Mouse (Mus musculus): ENCODE measurements at regions not wholly inside any gene's neighbourhood (a gene's known extent, or its start where the extent isn't known, plus 50 kb on each side); places are given as distances from the start of the nearest gene placed in this dataset.

DNA sequence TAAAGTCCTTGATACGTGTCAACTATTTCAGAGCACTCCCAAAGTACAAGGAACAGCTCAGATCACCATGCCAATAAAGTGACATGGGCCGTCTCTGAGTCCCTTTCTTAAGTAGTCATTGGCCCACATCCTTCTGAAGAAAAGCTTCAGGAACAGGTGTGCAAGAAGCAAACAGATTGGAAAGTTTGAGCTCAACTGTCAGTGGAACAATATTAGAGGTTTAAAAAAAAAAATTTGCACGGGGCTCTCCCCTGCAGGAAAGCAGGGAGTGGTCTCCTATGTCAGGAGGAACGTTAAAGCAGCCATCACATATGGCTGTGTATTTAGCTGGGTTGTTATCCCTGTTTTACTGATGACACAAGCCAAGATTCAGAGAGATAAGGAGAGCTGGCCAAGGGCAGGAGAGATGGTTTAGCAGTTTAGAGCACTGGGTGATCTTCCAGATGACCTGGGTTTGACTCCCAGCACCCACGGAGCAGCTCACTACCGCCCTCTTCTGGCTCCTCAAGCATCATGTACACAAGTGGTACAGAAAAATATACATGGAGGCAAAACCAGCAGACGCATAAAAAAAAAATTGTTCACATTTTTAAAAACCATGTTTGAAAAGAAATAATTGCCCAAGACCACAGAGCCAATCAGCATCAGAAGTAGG lies 318.3 kb upstream of the Clint1 start:
- peak; percentile 18 to 77 for DNase-seq (ENCODE audit: low spot score in 2 of 2)

DNA sequence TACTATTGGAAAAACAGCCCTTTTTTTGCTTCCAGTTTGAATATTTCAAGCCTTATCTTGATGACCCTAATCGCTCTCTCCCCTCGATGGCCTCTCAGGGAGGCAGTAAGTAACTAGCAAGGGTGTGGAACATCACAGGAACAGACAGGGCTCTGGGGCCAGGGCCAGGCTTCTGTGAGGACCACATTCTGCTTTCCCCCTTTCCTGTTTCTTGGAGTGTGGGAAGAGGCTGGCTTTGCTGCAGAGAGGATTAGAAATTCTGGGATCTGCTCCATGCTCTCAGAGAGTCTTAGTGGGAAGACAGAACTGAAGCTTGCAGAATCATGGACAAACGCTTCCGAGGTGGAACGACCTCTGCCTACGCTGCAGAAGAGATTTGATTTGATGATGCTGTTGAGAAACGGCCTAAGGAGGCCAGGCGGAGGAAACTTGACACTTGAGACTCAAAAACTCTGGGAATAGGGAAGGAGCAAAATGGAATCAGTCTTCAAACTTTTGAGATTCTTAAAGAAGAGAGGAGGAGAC lies 316.3 kb upstream of the Clint1 start:
- no peak for DNase-seq (ENCODE audit: low spot score in 2 of 2)

DNA sequence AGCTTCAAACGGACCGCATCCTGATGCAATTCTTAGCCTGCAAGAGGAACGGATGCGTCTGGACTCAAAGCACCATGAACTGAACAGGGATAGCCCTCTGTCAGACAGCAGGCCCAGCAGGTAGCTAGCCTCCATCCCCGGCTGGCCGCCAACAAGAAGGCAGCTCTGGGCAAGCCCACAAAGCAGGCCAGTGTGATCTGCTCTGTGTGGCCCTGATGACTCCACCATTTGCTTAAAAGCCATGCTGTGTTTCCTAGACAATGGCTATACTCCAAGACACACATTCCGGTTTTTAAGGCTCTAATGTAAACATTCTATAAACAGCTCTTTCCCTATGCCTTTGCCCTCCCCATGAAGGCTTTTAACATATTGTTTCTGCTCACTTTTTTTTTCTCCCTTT lies 313.8 kb upstream of the Clint1 start:
- no peak for DNase-seq (ENCODE audit: low spot score in 2 of 2)

DNA sequence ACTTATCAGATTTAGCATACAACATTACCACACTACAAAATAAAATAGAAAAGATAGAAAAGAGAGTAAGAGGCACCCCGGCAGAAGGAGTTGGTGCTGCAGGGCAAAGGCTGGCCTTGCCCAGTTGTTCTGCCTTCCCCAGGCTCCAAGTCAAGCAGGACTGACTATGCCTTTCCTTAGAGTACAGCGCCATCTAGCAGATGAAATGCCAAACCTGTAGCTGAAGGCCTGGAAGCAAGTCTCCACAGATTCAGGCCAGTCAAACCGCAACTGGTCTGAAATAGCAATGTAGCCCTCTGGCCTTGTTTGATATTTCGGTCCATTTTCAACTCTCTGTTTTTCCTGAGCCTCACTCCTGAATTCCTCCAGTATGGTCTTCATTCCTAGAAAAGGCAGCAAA lies 312.4 kb upstream of the Clint1 start:
- peak; percentile 14 to 72 for DNase-seq (ENCODE audit: low spot score in 2 of 2)

DNA sequence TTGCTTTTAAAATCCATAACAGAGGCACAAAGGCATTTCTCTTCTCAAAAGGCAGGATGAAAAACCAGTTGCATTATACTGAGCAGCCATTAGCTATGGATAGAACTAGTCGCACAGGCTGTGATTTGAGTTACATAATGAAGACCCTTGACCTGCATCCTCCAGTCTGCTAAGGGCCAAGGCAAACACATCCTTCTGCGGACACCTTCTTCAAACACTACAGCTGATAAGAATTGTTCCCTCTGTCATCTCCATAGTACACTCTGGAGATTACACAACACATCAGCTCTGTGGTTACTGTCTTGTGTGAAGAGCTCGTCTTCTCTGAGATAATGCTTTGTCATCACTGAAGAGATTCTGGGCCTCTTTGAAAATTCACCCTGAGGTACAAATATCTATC lies 307.3 kb upstream of the Clint1 start:
- DNase-seq (ENCODE audit: low spot score in 2 of 2): no peak

DNA sequence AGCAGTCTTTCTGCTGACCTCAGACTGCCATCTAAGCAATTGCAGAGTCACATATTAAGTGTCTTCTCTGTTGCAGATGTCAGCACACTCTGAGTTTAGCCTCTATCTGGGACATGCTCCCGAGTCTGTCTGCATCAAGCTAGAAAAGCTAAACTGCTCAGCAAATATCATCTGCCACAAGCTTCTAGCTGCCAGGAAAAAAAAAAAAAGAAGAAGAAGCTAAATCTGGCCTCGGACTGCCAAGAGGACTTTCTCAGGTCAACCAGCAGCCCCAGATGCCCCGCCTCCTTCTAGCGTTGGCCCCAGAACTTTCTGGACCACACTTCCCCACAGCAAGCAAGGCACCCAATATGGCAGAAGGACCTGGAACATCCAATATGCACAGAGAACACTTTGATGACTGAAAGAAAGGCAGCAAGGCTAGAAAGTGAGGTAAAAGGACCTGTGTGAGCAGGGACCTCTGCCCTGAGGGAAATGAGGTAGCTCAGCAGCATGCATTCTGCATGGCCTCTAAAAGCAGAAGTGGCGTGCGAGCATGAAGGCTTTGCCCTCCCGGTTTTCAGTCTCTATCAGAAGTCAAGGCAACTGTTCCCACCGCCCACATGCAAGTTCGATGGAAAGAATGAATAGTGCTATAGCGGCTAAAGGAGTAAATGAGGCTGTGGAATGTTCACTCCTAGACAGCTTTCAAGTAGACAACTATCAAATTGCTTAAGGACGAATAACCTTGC lies 305.8 kb upstream of the Clint1 start:
- DNase-seq (ENCODE audit: low spot score in 2 of 2): peak in 1 of 2 experiments; percentile 24

DNA sequence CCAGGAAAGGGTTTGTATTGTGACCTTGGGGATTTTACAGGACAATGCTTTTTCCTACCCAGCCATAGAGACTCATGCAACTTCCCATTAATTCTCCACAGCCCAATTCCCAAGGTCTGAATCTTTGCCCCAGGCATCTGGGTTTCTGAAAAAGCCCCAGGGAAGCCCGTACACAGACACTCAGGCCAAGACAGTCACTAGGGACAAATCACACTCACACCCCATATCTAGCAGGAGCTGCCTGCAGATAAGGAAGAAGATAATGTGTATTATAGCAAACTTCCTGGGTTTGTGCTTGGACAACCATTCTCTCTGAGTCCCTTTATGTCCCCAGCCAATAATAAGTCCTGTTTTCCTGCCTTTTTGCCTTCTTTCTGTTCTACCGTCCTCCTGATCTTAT lies 305.0 kb upstream of the Clint1 start:
- no peak for DNase-seq (ENCODE audit: low spot score in 2 of 2)

DNA sequence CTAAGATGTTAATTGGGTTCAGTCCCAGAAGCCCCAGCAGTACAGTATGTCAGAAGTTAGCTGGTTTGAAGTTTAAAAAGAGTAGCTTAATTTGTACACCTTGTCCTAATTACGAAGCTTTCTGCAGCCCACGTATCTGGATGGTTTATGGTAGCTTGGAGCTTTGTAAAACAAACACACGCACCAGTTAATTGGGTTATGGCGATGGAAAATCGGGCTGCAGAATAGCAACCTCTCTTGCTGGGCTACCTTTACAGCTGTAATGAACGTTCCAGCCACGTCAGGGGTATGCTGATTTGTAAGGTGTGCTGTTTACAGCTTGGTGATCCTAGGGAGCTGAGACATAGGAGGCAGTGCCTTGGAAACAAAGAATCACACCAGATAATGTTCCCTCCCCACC lies 301.5 kb upstream of the Clint1 start:
- DNase-seq (ENCODE audit: low spot score in 2 of 2): no peak

DNA sequence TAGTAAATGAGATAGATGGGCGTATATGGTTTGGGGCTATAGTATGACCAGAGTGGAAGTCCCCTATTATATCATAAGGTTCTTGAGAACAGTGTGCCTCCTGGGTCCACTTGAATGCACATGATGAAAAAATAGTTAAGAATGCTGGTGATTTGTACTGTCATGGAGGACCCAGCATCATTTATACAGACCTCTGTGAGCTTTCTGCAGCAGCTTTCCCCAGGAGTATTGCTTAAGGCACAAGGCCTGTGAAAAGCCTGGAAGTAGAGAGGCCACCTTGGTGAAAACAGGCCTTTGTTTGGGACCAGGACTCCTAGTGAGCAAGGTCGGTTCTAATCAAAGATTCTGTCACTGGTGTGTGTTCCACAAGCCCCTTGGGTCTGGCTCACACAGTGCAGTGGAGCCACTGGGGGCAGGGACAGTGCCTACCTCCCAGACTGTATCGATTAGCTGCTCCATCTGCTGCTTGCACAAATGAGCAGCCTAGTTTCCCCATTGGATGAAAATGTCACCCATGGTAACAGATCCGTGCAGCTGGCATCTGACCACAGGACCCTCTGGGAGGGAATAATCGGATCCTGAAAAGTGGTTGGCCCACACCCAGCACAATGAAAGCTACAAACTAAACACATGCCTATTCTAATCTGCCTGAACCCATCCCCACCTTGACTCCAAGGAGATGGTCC lies 274.2 kb upstream of the Clint1 start:
- DNase-seq (ENCODE audit: low spot score in 2 of 2): no peak

DNA sequence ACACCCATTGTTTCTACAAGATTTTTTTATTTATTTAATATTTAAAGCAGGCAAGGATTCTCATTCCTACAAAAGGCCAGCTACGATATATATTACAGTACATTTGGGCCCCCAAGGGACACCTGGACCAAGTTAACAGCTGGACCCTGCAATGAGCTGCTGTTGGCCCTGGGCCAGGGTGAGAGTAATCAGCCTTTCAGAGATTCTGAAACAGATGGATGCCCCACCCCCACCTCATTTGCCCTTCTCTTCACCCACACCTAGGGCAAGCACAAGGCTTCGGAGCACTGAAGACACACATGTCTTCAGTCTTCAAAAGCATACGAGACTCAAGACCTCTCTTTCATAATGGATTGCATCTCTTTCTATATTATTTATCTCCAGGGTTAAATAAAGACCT lies 259.5 kb upstream of the Clint1 start:
- no peak for DNase-seq (ENCODE audit: low spot score in 2 of 2)

DNA sequence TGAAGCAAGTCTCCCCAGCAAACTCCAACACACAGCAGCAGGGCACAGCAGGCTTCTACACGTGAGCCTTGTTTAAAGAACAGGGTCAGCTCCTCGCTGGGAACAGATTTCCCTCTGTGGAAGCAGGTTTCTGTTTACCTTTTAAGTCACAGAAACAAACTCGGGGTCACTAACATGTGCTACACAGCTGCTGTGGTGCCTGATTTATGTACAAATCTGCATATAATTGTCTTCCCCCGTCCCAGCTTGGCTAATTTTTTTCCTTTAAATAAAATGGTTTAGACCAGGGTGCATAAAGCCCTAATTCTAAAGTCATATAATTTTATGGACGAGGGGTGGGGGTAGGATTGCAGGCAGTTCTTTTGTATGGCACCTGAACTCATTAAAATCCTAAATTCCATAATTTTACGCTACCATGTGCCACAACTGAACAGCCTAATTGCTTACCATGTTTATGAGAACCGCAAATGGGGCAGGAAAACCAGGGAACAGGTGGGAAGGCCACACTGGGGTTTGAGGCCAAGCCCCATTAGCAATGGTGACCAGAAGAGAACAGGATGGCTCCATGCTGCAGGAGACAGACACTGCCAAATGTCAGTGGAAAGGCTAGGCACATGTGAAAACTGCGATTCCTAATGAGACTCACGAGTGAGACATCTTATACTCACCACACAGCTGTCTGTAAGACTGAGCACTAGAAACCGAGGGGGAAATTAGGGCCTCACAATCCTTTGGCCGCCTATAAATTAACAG lies 258.8 kb upstream of the Clint1 start:
- no peak for DNase-seq (ENCODE audit: low spot score in 2 of 2)

DNA sequence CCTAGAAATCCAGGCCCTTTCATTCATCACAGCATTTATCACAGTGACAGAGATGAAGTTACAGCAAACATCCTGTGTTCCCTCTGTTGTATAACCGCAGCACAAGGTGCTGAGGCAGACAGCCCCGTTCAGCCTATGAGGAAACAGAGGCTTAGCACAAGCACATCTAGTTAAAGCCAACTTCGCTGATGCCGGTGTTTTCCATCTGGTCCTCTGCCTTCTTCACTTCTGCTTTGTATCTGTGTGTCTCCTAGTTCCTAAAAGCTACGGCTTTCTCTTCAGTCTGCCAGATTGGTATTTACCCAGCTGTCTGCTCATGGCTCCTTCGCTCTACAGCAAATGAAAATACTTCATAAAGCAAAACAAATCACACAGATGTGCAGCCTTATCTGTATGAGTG lies 256.5 kb upstream of the Clint1 start:
- peak in 1 of 2 experiments; percentile 19 for DNase-seq (ENCODE audit: low spot score in 2 of 2)

DNA sequence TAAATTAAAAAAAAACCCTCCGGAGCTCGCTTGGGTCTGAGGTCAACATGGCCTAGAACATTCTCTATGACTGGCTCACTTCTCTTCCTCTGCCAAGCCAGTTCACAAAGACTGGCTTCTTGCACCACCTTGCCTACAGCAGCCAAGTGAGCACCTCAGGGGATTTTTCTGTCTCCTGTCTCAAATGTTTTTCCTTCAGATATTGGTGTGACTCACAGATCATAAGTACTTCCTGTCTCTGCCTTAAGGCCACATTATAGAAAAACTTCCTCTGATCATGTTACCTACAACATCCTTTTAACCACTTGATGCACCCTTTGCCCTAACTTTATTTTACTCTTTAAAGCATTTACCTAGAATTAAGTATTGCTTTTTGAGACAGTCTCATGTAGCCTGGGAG lies 230.0 kb upstream of the Clint1 start:
- no peak for DNase-seq (ENCODE audit: low spot score in 2 of 2)

DNA sequence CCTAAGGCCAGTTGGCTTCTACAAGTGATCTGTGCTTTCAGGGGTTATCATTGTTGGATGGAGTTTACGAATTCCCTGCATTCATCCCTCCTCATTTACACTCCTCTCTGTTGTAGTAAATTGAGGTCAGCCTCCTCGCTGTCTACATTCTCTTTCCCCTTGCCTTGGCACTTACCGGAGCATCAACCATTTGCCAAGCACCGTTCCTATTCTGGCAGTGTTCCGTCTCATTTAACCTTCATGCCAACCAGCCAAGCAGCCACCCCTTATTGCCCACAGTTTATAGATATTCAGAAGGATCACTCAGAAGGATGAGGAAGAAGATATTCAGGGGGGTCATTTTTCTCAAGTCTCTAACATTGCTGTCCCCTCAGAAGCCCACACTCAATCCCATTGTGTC lies 229.2 kb upstream of the Clint1 start:
- DNase-seq (ENCODE audit: low spot score in 2 of 2): no peak

DNA sequence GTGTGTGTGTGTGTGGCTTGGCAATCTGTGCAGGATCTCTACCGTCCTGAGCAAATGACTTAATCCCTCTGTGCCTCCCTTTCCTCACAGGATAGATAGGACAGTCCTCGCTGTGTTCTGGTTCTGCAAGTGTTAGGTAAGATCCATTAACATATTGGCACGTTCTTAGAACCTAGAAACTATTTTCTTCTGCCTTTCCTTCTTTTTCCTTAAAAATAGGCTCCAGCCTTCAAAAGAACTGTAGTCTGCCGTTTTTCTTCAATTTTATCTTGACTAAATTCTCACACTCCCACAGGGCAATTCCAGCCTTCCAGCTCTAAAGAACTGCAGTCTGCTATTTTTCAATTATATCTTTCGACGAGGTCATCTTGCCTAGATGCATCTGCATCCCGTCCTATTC lies 227.6 kb upstream of the Clint1 start:
- DNase-seq (ENCODE audit: low spot score in 2 of 2): no peak

DNA sequence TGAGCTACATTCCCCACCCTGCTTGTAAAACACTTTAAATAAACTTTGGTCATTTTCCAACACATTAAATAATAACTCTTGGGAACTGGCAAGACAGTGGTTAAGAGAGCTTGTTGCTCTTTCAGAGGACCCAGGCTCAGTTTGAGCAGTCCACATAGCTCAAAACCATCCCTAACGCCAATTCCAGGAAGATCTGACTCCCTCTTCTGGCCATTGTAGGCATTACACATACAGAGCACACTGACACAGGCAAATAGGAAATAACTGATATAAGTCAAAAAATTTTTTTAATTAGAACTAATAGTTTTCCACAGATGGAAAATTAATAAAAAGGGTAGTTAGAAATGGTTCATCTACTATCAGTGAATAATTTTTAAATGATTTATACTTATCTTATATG lies 222.6 kb upstream of the Clint1 start:
- DNase-seq (ENCODE audit: low spot score in 2 of 2): peak in 1 of 2 experiments; percentile 26

DNA sequence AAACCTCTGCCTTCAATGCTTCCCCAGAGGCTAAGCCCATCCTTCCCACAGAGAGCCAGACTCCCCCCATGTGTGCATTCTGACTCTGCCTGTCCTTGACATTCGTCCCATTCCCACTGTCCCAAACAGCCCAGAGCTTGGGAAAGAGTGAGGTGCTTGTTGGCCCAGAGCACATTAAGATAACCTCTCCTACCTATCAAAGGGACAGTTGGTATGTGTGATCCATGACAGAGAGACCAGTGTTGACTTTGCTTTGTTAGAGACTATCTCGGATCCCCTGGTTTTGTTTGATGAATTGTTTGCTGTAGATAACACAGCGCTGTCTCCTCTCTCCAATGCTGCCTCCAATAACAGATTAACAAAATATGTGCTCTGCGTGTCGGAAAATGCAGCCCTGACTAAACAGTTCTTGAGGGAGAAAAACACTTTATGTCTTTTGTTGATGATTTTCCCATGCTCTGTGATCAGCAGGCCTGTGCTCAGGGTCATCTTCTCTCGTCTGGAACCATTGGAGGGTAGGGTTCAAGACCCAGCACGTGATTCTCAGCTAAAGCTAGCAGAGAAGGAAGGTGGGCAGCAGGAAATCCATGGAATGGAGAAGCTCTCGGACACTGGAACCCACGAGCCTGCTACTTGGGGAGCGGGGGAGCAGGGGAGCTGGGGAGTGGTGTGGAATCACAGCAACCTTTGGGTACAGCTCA lies 217.2 kb upstream of the Clint1 start:
- no peak for DNase-seq (ENCODE audit: low spot score in 2 of 2)

DNA sequence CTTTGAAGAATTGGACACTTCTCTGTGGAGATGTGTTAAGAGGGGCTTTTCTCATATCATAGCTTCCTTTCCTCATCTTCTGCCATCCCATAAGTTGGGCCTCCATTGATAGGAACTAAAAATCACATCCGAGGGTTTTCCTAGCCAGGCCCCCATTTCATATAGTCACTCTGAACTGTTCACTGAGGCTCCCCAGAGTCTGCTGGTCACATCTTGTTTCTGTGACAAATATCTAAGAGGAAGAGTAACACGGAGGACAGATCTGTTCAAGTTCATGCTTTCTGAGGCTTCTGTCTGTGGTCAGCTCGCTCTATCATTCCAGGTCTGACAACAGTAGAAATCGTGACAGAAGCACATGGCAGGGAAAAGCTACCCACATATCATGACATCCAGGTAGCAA lies 216.0 kb upstream of the Clint1 start:
- no peak for DNase-seq (ENCODE audit: low spot score in 2 of 2)

DNA sequence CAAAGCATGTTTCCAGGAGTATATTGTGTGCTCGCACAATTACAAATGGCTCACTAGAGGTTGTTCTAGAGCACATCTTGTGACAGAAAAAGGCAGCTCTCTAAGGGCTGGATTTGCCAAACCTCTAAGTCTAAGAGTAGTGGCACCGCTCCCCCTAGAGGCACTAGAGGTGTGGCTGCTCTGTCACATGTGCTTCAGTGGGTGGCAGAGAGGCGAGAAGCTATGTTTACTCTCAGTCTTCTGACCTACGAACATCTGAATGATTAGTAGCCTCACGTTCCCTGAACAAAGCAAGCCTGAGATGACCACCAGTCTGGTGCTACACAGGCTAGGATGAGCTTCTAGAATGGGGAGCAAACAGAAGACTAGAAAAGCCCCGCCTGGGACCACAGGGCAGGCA lies 212.6 kb upstream of the Clint1 start:
- peak in 1 of 2 experiments; percentile 34 for DNase-seq (ENCODE audit: low spot score in 2 of 2)

DNA sequence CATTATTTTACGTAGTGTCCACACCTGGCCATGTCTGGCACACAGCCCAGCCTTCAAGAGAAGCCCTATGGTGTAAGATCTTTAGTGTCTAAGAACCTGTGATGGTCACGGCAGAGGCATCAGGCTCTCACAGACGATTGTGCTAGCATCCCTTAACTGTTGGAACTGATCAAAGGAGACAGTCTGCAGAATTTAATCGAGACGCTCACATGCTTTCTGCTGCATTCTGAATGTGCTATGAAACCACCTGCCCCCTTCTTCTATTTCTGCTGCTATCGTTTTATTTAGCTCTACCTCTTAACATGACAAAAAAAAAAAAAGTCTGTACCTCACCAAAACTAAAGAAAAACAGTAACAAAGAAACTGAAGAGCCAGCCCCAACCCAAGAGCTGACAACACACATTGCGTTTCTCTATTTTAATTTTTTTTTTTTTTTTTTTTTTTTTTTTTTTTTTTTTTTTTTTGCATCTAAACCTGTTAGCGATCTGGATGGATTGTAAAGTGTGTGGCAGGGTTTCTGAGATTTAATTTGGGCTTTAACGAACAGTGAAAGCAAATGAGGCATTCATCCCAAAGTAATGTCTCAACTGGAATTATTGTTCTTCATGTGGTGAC lies 209.6 kb upstream of the Clint1 start:
- no peak for DNase-seq (ENCODE audit: low spot score in 2 of 2)

All from spleen, postnatal 10 days (tissue).